Mouse (Mus musculus): ENCODE measurements around the gene Pola1.
"Not testable (repeated sequence)": the region's sequence is repeated elsewhere in the genome, so short reads cannot be mapped to it uniquely, and the experiment has no call there.

The Pola1 gene

DNA sequence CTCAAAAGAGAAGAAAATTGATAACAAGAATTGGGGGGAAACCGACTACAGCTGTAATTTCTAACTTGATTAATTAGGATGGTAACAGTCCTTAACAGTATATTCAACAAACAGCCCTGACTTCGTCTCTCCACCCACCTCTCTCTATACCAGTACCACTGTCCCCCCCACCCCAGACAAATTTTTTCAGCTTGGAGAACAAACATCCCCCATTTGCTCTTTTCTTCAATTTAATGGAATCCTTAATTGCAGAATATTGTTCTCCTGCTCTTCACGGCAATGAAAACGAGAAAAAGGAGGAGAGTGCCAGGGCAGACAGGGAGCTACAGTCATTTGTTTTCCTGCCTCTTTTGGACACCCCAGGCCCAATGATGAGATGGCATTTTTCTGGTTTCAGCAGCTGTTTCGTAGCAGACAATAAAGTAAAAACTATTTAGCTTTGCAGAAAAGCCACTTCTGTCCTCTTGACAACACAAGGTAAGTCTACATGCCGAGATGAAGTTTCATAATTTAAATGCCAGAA is 202.2 kb downstream of the Pola1 start:
- DNase-seq (ENCODE audit: low spot score): no peak

DNA sequence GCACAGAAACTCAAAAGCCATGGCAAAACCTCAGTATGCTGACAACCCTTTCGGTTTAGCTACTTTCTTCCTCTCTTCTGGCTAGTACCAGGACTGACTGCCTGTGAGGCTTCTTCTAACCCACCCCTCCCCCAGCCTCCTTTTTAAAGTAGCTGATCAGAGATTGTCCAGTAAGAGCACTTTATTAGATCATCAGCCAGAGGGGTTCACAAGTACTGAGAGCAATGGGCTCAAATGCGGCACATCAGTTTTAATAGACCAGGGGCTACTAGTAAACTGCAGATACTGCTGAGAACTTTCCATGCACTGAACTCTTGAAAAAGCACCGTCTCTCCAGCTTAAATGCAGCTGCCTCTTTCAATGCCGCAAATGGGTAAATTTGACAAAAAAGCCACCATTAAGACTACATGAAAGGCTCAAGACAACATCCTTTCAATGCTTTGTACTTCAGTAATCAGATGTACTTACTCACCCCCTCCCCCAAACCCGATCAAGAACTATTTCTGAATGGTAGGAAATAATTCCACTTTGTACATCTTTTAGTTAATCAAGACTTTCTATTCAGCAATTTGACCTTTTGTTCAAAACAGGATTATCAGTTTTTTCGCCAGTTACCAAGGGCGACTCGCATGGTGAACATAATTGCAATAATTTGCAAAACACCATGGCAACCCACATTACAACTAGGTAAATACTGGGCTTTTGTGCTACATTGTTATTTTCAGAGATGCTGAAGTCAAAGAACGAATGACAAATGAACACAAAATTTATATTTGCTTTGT is 202.8 kb downstream of the Pola1 start:
- DNase-seq (ENCODE audit: low spot score): no peak

DNA sequence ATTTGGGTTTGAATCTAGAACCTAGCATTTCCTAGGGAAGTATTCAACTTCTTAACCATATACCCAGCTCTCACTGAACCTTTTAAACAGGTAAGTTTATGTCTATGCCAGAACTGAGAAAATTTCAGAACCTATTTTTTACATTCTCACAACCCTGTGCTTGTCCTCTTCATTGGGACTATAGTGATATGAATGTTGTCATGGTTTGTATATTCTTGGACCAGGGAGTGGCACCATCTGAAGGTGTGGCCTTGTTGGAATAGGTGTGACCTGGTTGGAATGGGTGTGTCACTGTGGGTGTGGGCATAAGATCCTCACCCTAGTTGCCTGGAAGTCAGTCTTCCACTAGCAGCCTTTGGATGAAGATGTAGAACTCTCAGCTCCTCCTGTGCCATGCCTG is 231.1 kb downstream of the Pola1 start:
- not testable (repeated sequence) for DNase-seq (ENCODE audit: low spot score)

GRCm38 (mm10) chrX:93397089-93397488 is 234.9 kb downstream of the Pola1 start:
- DNase-seq (ENCODE audit: low spot score): no peak

- no peak for DNase-seq (ENCODE audit: low spot score)
These were observed 254.5 kb downstream of the Pola1 start for GRCm38 (mm10) chrX:93377285-93377972.

- no peak for DNase-seq (ENCODE audit: low spot score)
These were observed 258.5 kb downstream of the Pola1 start for GRCm38 (mm10) chrX:93373503-93373902.

GRCm38 (mm10) chrX:93369708-93370107 is 262.2 kb downstream of the Pola1 start:
- DNase-seq (ENCODE audit: low spot score): no peak

DNA sequence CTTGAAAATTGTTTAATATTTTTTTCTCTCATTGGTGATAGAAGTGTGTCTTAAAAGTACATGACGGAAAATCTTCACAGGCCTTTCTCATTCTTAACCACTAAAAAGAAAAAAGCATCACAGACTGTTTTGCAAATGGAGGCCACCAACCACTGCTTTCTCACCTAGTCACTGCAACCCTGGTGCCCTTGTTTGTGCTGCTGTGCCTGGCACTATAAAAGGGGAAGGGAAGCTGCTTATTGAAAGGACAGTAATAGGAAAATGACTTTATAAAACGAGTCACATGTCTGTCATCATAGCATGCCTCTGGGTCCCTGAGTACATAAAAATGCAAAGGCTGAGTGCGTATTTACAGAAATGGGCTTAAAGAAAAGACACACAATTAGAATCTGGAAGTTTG is 263.7 kb downstream of the Pola1 start:
- DNase-seq (ENCODE audit: low spot score): no peak

DNA sequence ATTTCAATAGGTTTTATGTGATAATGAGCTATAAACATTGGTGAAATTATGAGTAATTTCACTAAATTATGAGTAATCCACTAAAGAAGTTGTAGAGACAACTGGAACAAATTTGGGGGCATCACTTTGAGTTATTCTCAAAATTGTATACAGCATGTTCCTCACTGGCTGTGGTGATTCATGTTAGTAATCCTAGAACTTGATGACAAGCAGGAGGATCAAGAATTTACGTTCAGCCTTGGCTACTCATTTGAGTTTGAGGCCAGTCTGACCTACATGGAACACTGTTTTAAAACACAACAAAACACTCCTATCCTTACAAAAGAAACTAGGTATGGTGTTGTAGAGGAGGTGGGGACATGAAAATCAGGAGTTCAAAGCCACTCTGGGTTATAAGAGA is 310.6 kb downstream of the Pola1 start:
- DNase-seq (ENCODE audit: low spot score): no peak

GRCm38 (mm10) chrX:93319979-93320378 is 312.0 kb downstream of the Pola1 start:
- DNase-seq (ENCODE audit: low spot score): no peak

DNA sequence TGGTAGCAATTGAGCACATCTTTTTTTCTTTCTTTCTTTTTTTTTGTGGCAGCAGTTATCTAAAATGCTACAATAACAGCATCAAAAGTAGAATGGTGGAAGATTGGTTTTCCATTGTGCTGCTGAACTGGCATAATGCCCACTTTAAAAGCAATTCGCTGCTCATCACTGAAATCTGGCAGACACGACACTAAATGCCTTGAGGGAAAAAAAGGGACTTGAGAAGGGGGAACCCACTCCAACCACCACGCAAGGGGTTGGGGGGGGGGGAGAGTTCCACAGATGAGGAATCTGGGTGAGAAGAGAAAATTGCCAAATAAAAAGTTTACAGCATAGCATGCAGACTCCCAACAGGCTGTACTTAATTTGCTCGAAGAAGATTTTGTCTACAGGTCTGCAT is 314.4 kb downstream of the Pola1 start:
- DNase-seq (ENCODE audit: low spot score): no peak

- DNase-seq (ENCODE audit: low spot score): no peak
These were observed 326.2 kb downstream of the Pola1 start for GRCm38 (mm10) chrX:93305780-93306179.

GRCm38 (mm10) chrX:93301798-93302197 is 330.2 kb downstream of the Pola1 start:
- no peak for DNase-seq (ENCODE audit: low spot score)

- DNase-seq (ENCODE audit: low spot score): no peak
These were observed 331.7 kb downstream of the Pola1 start for GRCm38 (mm10) chrX:93300183-93300815.

DNA sequence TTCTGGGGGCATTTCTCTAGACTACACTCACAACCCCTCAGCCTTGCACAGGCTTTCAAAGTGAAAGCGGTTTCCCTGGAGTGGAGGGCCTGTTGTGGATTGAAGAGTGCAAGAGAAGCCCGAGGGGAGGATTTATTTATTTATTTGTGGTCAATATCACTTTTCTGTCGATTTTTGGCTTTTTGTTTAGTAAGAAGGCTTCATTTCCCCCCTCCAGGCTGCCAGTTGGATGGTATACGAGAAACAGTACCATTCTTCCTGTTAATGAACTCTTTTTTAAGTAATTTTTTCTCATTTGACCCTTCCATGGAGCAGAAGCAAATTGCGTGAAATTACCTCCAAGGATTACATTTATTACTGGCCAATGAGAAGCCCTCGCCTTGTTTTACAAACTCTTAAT is 332.2 kb downstream of the Pola1 start:
- DNase-seq (ENCODE audit: low spot score): no peak

DNA sequence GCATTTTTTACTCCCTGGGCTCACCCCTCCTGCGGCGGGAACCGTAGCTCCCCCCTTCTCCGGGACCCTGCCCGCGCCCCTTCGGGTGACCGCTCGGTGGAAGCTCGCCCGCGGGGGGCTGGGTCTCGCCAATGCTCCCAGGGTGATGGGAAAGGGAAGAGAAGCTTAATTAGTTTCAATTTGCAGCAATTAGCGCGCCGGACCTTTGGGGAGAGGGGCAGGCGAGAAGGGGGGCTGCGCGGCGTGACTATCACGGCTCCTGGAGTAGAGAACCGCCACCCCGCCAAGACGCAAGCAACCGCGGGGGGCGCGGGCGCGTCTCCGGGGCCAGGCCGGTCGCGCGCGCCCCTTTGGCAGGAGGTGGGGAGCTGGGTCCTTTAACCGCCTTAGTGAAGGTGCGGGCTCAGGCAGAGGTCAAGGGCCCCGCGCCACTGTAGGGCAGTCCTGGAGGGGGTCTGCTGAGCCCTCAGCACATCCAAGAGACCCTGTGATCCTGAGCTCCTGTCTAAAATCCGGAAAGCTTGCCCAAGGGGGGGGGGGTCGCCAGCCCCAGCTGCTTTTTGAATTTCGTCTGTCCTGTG is 332.8 kb downstream of the Pola1 start:
- DNase-seq (ENCODE audit: low spot score): no peak

GRCm38 (mm10) chrX:93297001-93297441 is 334.9 kb downstream of the Pola1 start:
- no peak for DNase-seq (ENCODE audit: low spot score)

DNA sequence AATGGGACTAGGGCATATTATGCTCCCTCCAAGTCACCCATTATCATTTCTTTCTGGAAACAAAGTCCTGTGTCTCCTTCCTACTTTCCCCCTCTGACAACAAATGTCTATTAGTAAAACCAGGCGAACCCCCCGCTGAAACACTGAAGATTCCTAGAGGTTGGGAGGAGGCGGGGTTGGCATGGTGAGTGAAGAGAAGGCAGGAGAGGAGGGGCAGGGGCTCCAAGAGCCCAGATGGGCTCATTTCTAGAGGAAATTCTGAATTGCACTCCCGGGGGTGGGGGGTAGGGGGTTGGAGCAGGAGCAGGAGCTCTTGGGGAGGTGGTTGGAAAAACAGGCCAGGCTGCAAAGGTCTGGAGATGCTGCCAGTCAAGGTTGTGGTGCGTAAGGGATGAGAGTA is 336.1 kb downstream of the Pola1 start:
- no peak for DNase-seq (ENCODE audit: low spot score)

DNA sequence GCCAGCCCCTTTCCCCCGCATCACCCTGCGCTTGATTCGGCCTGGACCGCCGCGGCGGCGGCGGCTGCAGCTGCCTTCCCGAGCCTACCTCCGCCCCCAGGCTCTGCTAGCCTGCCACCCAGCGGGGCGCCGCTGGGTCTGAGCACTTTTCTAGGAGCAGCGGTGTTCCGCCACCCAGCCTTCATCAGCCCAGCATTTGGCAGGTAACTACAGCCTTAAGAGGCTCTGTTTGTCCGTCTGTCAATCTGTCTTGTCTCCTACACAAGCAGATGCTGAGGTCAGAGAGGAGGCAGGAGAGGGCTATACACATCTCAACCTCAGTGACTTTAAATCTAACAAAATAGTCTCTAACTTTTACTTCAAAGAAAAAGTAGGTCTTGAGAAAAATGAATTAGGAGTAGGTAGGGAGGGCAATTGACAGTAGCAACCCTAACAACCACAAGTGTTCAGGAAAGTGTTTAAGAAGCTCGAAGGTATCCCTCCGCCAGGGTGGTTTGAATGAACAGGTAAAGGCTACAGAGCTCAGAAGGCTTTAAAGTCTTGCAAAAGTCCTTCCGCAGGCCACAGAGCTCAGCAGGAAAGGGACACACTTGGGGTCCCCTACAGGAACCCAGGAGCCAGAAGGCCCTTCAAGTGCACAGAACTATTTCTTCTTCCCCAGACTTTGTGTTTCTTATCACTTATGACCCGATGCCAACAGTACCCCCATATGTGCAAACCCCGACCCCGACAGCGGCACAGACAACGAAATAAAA is 337.0 kb downstream of the Pola1 start:
- no peak for DNase-seq (ENCODE audit: low spot score)

- no peak for DNase-seq (ENCODE audit: low spot score)
These were observed 339.9 kb downstream of the Pola1 start for GRCm38 (mm10) chrX:93292031-93292430.

DNA sequence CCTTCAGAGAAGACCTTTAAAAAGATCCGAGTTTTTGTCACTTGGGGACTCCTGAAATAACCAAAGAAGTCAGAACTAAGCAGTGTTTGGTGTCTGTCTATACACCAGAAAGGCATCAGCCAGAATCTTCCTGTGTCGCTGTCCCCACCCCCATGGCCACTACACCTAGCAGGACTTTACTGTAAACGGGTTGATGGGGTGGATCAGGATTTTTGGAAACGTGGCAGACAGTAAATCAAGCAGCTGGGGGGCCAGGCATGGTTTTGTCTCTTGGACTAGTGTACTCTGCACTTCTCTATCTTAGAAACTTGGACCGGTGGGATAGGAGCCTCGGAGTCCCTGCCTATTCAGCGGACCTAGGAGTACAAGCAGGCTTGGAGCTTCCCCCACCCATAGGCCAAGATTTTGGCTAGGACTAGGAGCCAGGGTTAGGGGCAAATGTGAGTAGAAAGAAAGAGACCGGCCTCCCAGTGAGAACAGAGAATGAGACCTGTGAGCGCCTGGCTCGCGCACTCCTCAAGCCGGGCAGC is 342.0 kb downstream of the Pola1 start:
- no peak for DNase-seq (ENCODE audit: low spot score)

GRCm38 (mm10) chrX:93289076-93289475 is 342.9 kb downstream of the Pola1 start:
- DNase-seq (ENCODE audit: low spot score): no peak
